Mouse (Mus musculus) left cerebral cortex, postnatal 25 days (tissue): ENCODE measurements at regions not wholly inside any gene's neighbourhood (a gene's known extent, or its start where the extent isn't known, plus 50 kb on each side); places are given as distances from the start of the nearest gene placed in this dataset.

Experiments
- DNase-seq, 2 experiments: peaks; one replicate each; pipeline ENCODE4 v3.0.0; 2022; ENCODE audit warnings: low spot score in 2 of 2, mixed read lengths in 1 of 2
- intact Hi-C: fragments of 180-260 bp; cut with DNase I; formaldehyde crosslinking; loops from one replicate; pipeline ENCODE4 v1.15.1; 2025

GRCm38 (mm10) chr11:56173246-56173645 is 132.4 kb upstream of the Nmur2 start:
- DNase-seq = peak in 1 of 2 experiments; percentile 74

GRCm38 (mm10) chr11:56169576-56169975 is 128.8 kb upstream of the Nmur2 start:
- DNase-seq = peak; percentile 47 to 79
- intact Hi-C loops = loop anchor here (10.0 kb wide), 1 partner anchor 185 kb away; no protein-coding TSS in a partner anchor

More at GRCm38 (mm10) chr11:56173246-56173645, 132.4 kb upstream of the Nmur2 start:
- intact Hi-C loops = no loop called here

DNA sequence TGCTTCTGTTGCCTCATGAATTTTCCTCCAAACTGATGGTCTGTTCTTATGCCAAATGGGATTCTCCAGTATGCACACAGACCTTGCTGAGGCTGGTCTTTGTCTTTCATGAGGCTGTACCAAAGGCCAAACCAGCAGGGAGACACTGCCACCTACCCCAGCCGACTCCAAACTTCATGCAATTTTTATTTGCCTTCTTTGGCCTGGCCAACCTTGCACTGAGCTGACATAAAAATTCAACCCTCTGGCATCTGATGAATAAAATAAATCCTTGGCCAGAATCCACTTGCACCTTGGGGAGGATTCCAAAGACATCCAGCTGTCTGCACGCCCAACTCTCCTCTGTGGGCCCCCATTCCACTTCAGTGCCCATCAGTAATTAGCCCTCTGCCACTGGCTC is 126.0 kb upstream of the Nmur2 start:
- intact Hi-C loops = loop anchor here (10.0 kb wide), 1 partner anchor 188 kb away; no protein-coding TSS in a partner anchor

GRCm38 (mm10) chr11:56165759-56166158 is 124.9 kb upstream of the Nmur2 start:
- intact Hi-C loops = loop anchor here (10.0 kb wide), 1 partner anchor 189 kb away; no protein-coding TSS in a partner anchor
- DNase-seq = peak; percentile 27 to 66

More for the DNA sequence above, 126.0 kb upstream of the Nmur2 start:
- no peak for DNase-seq

- intact Hi-C loops = loop anchor here (10.0 kb wide), 1 partner anchor 195 kb away; no protein-coding TSS in a partner anchor
- no peak for DNase-seq
These were observed 119.5 kb upstream of the Nmur2 start for GRCm38 (mm10) chr11:56160286-56160685.

- DNase-seq = peak; percentile 71 to 77
- intact Hi-C loops = loop anchor here (5.0 to 10.0 kb wide), 3 partner anchors 195 to 1308 kb away; partner anchors contain the start of gene Gria1
These were observed 118.7 kb upstream of the Nmur2 start for GRCm38 (mm10) chr11:56159412-56160074.

DNA sequence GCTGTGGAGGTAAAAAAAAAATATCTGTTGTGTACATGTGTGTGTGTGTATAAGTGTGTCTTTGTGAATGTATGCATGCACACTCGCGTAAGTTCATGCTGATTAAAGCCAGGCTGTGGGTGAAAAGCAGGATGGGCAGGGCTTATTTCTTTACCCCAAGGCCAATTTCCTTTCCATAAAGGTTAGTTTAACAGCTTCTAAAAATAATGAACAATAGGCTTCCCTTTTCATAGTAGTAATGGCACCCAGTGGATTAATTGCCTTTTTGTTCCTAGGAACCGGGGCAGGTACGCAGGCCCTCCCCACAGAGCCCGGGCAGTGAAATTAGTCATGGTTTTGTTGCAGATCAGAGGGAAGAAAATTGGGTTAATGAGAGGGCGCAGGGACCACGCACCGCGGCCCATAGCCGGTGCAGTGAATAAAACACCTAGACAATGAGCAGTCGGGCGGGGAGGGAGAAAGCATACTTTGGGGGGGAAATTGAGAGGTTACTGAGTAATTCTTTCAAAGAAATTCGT is 110.1 kb upstream of the Nmur2 start:
- intact Hi-C loops = no loop called here
- no peak for DNase-seq

- no peak for DNase-seq
- intact Hi-C loops = no loop called here
These were observed 108.9 kb upstream of the Nmur2 start for GRCm38 (mm10) chr11:56149752-56150151.

DNA sequence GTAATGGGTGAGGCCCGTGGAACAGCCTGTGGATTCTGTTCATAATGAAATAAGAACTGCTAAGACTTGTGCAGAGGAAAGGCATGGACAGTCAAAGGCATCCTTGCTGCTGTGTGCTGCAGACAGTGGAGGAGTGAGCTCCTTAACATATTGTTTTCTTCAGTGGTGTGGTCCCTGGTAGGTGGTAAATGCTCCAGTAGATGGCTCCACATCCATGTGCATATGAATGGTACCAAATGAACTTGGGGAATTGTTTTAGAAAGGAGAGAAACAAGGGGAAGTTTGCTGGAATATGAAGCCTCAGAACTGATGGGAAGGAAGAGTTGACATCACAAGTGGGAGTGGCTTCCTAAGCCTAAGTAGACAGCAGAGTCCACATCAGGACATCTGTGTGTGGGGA is 108.1 kb upstream of the Nmur2 start:
- DNase-seq = peak in 1 of 2 experiments; percentile 59
- intact Hi-C loops = no loop called here

GRCm38 (mm10) chr11:56146708-56147107 is 105.9 kb upstream of the Nmur2 start:
- intact Hi-C loops = no loop called here
- peak in 1 of 2 experiments; percentile 32 for DNase-seq

- intact Hi-C loops = loop anchor here (1.0 to 10.0 kb wide), 4 partner anchors 1181 to 1801 kb away; no protein-coding TSS in a partner anchor
These were observed 90.6 kb upstream of the Nmur2 start for GRCm38 (mm10) chr11:56131339-56131823.

GRCm38 (mm10) chr11:56116553-56117232 is 75.9 kb upstream of the Nmur2 start:
- intact Hi-C loops = no loop called here
- DNase-seq = peak; percentile 56 to 68

More at GRCm38 (mm10) chr11:56131339-56131823, 90.6 kb upstream of the Nmur2 start:
- peak; percentile 65 to 68 for DNase-seq

DNA sequence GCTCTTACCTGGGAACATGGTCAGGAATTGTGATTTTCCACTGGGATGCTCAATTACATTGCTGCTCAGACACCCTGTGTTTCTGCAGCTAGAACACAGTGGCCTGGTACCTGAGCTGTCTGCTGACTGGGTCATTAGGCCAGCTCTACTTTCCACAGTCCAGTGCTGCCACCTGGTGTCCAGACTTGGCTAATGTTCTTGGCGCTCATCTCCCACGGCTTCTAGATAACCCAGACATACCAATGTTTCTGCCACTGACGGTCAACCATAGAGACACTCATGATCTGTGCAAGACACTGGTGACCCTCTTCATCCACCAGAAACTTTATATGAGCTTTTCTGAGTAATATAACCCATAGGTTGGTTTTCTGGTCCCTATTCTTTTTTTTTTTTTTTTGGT is 67.1 kb upstream of the Nmur2 start:
- intact Hi-C loops = loop anchor here (1.0 kb wide), 1 partner anchor 95 kb away; no protein-coding TSS in a partner anchor

DNA sequence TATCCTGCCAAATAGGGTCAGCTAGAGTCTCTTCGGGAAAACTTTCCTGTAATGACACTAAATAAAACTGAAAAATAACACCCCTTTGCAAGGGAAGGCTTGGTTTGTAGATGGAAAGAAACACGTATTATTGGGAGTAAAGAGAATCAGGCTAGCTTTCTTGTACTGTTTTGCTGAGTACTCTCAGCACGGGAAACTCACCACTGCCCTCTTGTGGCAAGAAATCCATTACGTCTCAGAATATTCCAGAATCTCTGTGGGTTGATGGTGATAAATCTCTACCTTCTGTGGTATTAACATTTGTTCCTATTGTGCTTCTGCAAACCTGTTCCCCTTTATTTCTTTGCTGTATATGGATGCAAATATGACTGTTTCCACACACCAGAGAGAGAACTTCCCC is 64.8 kb upstream of the Nmur2 start:
- DNase-seq = peak; percentile 75 to 83
- intact Hi-C loops = loop anchor here (2.0 kb wide), 1 partner anchor 587 kb away; no protein-coding TSS in a partner anchor

More for the DNA sequence above, 67.1 kb upstream of the Nmur2 start:
- peak; percentile 64 to 69 for DNase-seq

GRCm38 (mm10) chr11:56092891-56093290 is 52.1 kb upstream of the Nmur2 start:
- intact Hi-C loops = no loop called here
- DNase-seq = no peak
